Mouse (Mus musculus): Measurements from ENCODE around the gene Gm49384. TPM values are rescaled to one million over a fixed set of nuclear protein-coding genes. Genes with fewer than 3 reads are reported as not detected.

The Gm49384 gene
- total RNA-seq (2021), result 1 to 10 TPM; 2.2 to 2.8 TPM

DNA sequence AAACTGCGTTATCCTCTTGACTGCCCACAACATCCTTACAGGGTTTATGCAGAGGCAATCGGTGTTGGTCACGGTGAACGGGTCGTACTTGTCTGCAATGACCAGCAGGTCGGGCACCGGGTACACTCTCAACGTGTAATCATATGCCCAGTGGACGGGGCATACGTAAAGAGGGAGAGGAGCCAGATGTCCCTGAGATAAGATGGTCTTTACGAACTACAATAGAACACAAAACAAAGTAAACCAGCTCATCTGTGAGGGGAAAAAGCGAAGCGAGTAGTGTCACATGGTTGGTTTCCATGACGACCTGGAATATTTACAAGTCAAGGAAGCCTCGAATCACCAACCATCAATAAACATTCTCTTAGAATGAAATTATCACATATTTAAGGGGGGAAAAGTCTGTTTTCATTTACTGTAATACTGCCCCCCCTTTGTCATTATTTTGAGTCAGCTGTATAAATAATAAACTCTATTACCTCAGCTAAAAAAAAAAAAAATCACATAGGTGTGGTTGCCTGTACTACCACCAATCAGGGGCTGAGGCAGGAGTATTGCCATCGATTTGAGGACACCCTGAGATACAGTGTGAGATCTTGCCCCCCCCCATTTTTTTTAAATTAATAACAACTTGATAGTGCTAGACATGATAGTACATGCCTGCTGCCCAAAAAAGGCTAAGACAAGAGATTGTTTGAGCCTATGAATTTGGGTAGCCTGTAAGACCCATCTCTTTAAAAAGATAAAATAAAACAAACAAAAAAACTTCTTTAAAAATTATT is at the start of gene Gm49384:
Gene Gm49384, minus strand, starts transcription at position 216 of the 782 bp plus-strand sequence.
- no peak for DNase-seq (ENCODE audit: low spot score in 2 of 2)
- intact Hi-C loops (cut with DNase I), result no loop called here

DNA sequence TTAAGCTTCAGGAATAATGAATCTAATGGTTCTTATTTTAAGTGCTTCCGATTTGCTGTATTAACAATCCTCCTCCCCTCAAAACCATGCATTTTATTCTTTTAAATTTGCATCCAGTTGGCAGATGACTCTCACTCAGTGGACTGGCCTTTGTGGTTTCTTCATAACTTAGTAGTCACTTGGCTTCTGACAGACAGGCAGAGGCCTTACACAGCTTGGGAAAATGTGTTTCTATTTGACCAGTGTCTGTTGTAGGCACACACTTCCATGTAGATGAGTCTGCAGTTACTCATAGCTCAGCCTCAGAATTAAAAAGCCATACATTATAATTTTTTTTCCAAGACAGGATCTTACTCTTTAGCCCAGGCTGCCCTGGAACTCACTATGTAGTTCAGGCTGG is 49.7 kb upstream of the Gm49384 start:
- intact Hi-C loops (cut with DNase I), result no loop called here
- no peak for DNase-seq (ENCODE audit: low spot score in 2 of 2)

DNA sequence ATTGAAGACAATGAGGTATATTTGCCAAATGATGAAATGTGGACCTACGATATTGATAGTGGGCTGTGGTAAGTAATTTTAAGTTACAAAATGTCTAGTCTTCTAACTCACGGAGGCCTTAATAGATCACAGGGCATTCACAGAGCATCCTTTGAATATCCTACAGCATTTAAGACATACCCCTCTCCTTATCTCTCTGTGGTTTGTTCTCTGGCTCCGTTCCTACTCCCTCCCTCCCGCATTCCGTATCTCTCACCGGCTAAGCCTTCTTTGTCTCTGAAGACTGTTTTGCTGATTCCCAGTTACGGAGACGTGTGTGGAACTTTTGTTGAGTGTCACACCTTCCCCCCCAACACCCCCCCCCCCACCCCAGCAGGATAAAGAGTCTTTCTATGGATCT is 46.7 kb upstream of the Gm49384 start:
- intact Hi-C loops (cut with DNase I), result no loop called here
- no peak for DNase-seq (ENCODE audit: low spot score in 2 of 2)

DNA sequence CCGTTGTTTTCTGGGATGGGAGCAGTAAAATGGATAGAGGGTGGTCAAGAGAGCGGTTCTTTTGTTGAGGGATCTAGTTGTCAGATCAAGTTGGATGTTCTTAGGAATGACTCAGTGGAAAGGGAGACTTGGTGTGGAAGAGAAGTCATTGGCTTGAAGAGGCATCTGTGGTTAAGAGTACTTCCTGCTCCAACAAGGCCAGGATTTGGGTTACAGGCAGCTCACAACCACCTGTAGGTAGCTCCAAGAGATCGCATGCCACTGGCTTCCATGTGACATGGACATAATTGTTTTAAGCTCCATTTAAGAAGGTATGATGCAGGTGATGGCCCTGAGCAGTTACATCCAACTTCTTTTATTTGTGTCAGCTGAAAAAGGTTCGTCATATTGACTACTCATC is 45.7 kb upstream of the Gm49384 start:
- intact Hi-C loops (cut with DNase I), result no loop called here
- no peak for DNase-seq (ENCODE audit: low spot score in 2 of 2)

DNA sequence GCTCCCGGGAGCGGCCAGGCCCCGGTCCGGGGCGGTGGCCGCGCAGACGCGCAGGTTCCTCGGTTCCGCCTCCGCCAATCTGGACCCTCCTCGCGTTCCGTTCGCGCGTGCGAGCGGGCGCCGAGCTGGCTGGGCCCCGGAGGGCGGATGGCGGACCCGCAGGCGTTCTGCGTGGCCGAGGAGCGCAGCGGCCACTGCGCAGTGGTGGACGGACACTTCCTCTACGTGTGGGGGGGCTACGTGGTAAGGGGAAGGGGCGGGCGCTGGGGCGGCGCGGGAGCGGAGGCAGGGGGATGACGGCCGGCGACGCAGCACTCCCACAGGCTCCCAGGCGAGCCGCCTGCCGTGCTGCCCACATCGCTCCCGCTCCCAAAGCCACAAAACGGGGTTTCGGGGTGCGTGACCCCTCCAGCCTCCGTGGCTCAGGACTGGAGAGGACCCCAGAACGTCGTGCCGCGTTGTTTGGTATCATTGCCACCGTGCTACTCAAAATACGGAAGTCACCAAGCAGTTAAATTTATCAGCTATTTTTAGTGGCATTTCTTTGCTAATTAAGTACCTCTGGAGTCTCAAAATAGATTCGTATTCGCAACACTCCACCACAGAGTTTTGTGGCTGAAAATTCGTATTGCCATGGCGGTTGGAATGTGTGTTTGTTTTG is 37.8 kb upstream of the Gm49384 start:
- intact Hi-C loops (cut with DNase I), result loop anchor here (5.0 kb wide), 2 partner anchors 45 to 55 kb away; partner anchors contain the start of genes Dnaaf2, Gm49383 and Klhdc2
- DNase-seq (ENCODE audit: low spot score in 2 of 2), result peak; percentile 77 to 84

DNA sequence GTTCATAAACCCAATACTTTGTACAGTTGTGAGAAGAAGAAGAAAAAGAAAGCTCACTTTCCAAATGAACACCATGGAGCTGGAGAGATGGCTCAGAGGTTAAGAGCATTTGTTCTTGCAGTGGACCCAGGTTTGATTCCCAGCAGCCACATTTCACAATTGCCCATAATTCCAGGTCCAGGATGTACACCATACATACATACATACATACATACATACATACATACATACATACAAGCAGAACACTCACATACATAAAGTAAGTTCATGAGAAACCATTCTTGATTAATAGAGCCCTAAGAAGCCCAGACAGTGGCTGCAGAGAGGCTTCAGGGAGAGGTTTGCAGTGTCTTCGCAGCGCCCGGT is 37.3 kb upstream of the Gm49384 start:
- intact Hi-C loops (cut with DNase I), result loop anchor here (5.0 kb wide), 2 partner anchors 44 to 56 kb away; partner anchors contain the start of genes Dnaaf2, Gm49383 and Klhdc2
- peak in 1 of 2 experiments; percentile 5 for DNase-seq (ENCODE audit: low spot score in 2 of 2)

DNA sequence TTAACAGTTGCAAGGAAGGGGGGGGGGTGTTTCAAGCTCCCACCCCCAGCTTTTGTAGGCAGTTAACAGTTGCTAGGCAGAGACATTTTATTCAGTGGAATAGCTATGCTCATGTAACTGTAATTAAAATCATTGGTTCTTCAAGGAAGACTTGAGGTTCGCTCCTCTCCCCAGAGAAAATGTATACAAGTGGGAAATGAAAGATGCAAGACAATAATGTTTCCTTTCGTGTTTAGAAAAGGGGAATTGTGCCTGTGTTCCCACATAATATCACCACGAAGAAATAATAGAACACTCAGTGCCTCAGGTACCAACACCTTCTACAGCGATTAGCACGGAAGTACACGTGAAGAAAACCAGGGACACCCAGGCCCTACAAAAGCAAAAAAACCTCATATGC is 36.8 kb upstream of the Gm49384 start, which contains the start of gene Klhdc1:
Gene Klhdc1, plus strand, starts transcription at position 301 of the 400 bp plus-strand sequence.
- intact Hi-C loops (cut with DNase I), result loop anchor here (5.0 kb wide), 2 partner anchors 44 to 56 kb away; partner anchors contain the start of genes Dnaaf2, Gm49383 and Klhdc2

DNA sequence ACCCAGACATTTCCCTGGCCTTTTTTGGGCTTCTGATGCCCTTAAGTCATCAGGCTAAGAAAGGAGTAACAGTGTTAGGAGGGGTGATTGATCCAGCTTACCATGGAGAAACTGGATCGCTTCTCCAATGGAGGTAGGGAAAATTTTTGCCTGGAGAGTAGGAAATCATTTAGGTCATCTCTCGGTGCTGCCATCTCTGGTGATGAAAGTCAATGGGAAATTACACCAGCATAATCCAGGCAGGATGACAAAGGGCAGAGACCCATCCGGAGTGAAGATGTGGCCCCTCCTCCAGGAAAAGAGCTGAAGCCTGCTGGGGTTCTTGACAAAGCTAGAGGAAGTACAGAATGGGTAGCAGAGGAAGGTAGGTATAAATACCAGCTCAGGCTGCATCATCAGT is 34.2 kb upstream of the Gm49384 start:
- no peak for DNase-seq (ENCODE audit: low spot score in 2 of 2)
- intact Hi-C loops (cut with DNase I), result no loop called here

More for the DNA sequence above, 36.8 kb upstream of the Gm49384 start, which contains the start of gene Klhdc1:
- DNase-seq (ENCODE audit: low spot score in 2 of 2), result no peak

DNA sequence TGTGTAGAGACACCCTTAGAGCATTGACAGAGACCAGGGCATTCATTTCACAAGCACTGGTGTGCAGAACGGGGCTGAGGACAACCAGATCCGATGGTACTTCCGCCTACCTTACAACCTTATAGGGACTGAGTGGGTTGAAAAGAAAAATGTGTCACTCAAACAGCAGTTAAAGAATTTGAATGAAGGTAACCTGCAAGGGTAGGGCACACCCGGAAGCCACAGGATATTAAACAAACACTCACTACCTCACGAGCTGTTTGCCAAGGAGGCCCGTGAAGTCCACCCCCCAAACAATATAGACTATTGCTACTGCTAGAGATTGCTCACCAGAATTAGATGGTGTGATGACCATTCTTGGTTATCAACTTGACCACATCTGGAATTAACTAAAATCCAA is 31.7 kb upstream of the Gm49384 start:
- intact Hi-C loops (cut with DNase I), result no loop called here
- no peak for DNase-seq (ENCODE audit: low spot score in 2 of 2)

DNA sequence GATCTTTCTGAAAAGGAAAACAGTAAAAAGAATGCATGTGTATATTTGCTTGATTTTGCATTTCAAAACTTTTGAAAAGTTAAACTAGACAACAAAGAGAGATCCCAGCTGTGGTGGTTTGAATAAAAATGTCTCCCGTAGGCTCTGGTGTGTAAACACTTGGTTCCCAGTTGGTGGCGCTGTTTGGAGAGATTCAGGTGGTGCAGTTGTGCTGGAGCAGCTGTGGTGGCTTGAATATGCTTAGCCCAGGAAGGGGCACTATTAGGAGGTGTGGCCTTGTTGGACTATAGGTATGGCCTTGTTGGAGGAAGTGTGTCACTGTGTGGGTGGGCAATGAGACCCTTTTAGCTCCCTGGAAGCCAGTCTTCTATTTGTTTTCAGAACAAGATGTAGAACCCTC is 25.2 kb upstream of the Gm49384 start:
- intact Hi-C loops (cut with DNase I), result no loop called here
- no peak for DNase-seq (ENCODE audit: low spot score in 2 of 2)

DNA sequence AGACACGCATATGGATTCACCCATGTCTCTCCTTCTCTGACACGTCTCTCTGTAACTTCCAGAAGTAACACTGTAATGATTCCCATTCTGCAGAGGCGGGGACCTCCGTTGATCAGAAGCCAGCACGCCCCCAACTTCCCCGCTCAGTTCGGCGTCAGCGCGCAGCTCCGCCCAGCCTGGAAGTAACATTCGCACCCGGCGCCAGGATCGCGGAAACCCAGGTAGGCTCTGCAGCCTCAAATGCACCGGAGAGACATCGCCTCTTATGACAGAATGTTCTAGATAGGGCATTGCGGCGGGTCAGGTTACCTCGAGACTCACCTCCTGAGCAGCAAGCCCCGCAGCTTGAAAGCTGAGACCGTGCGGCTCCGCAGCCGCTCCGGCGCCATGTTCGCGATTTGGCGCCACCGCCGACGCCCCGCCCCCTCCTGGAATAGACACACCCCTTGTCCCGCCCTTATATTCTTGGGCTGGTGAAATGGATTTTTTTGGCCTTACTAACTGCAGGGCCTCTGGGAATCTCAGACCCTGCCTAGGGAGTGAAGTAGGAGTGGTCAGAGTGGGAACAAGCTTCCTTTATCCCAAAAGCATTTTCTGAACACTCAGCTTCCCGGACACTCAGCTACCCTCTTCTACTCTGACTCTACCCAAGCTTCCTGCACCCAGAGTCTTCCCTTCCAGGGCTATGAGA is 23.9 kb upstream of the Gm49384 start, which contains the start of gene Pole2:
Gene Pole2, minus strand, starts transcription at position 420 of the 691 bp plus-strand sequence.
- DNase-seq (ENCODE audit: low spot score in 2 of 2), result peak; percentile 82
- intact Hi-C loops (cut with DNase I), result no loop called here

DNA sequence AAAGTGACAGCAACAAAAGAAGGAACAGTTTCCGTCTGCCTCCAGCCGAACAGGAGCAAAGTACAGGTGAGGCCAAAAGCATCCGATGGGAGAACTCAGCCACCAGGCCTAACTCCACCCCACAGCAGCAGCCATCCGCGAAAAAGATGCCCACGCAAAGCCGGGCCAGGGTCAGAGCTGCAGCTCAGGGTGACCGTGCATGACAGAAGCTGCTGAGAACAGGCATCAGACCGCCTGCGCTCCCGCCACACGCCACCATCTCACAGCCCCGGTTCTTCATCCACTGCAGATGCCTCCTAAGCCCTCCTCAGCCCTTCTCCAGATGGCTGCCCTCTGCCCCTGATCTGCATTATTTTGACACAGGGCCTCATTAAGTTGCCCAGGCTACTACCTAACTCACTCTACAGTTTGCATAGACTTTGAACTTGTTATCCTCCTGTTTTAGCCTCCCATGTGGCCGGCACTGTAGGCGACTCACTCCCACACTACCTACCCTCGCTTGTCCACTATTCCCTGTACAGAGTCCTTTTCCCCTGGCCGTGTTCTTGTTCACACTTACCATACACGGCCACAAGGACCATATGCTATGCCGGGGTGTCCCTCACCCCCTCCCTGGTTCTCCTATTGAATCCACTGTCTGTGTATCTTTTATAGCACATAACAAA is 16.7 kb upstream of the Gm49384 start:
- no peak for DNase-seq (ENCODE audit: low spot score in 2 of 2)
- intact Hi-C loops (cut with DNase I), result no loop called here

DNA sequence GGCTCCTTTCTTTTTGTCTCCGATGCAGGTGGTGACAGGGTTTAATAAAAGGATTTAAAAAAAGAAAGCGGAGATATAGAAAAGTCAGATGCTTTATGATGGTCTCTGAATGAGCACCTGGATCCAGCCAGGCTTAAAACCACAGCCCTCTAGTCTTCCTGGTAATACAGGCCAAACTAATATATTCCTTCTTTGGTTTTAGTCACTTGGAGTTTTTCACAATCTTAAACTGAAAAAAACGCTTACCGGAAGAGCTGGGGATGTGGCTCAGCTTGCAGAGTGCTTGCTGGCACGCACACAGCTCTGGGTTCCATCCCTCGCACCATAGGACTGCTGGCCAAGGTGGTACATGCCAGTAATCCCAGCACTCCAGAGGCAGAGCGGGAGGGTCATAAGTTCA is 12.5 kb upstream of the Gm49384 start:
- no peak for DNase-seq (ENCODE audit: low spot score in 2 of 2)
- intact Hi-C loops (cut with DNase I), result no loop called here

DNA sequence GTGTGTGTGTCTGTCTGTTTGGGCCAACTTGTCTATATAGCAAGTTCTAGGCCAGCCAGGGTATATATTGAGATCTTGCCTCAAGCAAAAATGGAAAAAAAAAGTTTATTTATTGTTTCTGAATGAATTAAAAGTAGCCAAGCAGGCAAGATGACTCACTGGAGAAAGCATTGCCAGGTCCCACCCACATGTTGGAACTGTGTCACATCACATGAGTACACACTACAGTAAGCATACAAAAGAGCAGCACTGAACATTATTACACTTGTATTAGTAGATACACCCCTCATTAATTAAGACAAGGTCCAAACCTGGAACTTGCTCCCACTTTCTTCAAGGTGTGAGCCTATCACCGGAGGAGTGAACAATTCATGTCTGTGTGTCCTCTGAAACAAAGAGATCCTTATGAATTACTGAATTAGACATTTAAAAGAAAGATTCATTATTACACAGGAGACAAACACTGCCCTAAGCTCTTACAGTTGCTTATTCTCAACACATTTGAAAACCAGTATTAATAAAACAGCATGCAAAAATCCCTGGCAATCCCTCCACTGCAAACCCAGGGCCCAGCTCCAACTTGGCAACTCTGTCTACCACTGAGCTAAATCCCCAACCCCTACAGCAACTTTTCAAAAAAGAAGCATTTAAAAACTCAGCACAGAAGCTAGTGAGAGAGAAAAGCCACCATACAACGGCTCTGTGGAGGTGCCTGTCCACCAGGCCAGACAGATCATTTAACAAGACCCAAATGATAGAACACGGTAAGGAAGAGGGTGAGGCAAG is 11.1 kb upstream of the Gm49384 start:
- DNase-seq (ENCODE audit: low spot score in 2 of 2), result peak; percentile 36 to 41
- intact Hi-C loops (cut with DNase I), result no loop called here

DNA sequence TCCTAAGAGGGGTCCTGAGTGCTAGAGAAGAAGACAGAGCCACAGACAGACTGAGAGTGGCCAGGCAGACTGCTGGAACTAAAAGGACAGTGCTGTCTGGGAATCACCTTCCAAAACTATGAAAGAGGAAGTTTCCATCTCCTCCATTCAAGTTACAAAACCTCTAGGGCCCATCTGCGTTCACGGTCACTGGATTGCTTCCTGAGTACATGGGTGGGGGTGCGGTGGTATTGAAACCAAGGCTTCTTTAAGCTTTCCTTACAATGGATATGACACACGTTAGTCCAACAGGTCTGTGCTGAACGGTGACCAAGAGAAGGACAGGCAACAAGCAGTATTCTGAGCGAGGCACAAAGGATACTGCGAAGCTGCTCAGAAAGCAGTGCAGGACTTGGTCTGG is 10.3 kb upstream of the Gm49384 start:
- no peak for DNase-seq (ENCODE audit: low spot score in 2 of 2)
- intact Hi-C loops (cut with DNase I), result no loop called here

DNA sequence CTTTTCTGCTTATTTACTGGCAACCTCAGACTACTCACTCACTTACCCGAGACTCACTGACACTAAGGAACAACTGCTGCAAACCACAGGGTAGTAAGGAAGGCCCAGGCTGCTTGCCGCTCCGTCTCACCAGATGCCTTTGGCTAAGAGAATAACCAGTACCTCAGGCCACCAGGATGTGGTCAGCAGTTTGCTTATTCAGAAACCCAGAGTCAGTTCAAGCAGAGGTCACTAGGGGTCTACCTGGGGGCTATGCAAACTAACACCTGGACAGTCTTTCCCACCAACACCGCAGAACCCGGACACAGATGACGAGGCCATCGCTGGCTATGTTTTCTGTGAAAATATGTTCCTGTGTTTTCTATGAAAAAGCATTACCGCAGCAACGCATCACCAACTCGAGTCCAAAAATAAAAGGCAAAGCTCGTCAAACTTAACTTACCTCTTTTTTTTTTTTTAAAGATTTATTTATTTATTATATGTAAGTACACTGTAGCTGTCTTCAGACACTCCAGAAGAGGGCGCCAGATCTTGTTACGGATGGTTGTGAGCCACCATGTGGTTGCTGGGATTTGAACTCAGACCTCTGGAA is 9.2 kb upstream of the Gm49384 start:
- intact Hi-C loops (cut with DNase I), result no loop called here
- no peak for DNase-seq (ENCODE audit: low spot score in 2 of 2)

DNA sequence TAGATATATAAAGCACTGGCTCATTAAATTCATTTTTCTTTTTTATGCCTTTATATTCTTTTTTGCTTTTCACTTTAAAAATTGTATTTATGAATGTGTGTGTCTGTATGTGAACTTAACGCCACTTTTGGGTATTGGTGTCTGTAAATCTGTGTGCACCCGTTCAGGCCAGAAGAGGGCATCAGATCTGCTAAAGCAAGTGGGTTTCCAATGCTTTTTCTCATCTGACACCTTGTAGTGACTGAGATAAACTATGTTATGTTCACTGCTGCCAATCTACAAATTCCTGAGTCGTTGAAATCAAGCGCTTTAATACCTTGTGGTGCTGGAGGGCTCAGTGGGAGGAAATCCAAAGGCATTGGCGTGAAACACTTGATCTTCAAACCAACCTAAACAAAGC is 7.0 kb upstream of the Gm49384 start:
- intact Hi-C loops (cut with DNase I), result no loop called here
- DNase-seq (ENCODE audit: low spot score in 2 of 2), result no peak

DNA sequence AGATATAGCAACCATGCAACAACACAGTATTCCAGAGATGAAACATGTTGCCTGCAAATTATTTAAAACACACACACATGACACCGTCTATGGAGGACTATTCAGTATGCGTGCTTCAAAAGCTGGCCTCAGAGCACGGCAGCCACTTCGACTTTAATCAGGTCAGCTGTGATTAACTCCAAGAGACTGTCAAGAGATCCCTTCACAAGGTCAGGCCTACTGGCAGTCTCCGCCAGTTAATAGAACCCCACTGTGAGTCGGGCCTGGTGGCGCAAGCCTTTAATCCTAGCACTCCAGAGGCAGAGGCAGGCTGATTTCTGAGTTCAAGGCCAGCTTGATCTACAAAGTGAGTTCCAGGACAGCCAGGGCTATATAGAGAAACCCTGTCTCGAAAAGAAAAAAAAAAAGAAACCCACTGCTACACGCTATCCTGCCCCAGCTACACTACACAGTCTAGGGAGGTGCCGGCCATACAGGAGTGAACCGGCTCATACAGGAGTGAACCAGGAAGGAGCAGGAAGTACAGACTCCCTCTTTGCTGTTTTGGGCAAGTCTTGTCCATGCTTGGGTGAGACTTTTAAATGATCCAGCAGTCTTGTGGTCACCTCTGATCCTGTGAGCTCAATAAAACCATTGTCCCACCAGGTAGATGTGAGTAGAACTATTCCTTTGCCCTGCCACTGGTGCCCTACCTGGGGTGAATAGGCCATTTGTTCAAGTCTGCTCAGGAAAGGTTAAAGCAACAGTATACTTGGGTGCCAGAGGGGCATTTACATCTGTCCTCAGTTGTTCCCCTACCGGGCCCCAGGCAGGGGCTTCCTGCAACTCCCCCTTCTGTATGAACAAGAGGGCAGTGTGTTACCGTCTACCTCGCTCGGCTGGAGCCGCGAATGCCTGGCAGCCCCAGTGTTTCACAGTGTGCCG is 6.3 kb upstream of the Gm49384 start:
- no peak for DNase-seq (ENCODE audit: low spot score in 2 of 2)
- intact Hi-C loops (cut with DNase I), result no loop called here
